Comparison of ENCODE assay signal across 8 mouse cellular contexts in genomic region chr10:40300648-40301171, GRCm38 (mm10). TPM values are rescaled to one million over a fixed set of nuclear protein-coding genes. Genes with fewer than 3 reads are reported as not detected.
DNase-seq lines count a peak whose midpoint lies in the region; ATAC-seq and TF ChIP-seq lines count a peak whose summit lies in the region.

No protein-coding gene starts in this region.

- no peaks in the 10 kb centered on the region for H3K4me1 ChIP-seq in embryonic facial prominence, embryonic 11.5 days (ENCODE audit: control insufficient read depth, insufficient read depth, low read length)
- H3K4me1 ChIP-seq in limb, embryonic 10.5 days: peaks cover 23% of the 10 kb centered on the region
- H3K4me1 ChIP-seq in midbrain, embryonic 12.5 days: peaks cover 18% of the 10 kb centered on the region
- peaks cover 12% of the 10 kb centered on the region for H3K4me1 ChIP-seq in small intestine, adult 2 months (ENCODE audit: control insufficient read depth, insufficient read depth, insufficient read length, low read length)

- H3K27me3 ChIP-seq in embryonic facial prominence, embryonic 11.5 days (ENCODE audit: control insufficient read depth, insufficient read depth, low read length): no peaks in the 10 kb centered on the region
- no peaks in the 10 kb centered on the region for H3K27me3 ChIP-seq in limb, embryonic 10.5 days (ENCODE audit: low read depth, poor library complexity, severe bottlenecking)
- no peaks in the 10 kb centered on the region for H3K27me3 ChIP-seq in midbrain, embryonic 12.5 days
- no peaks in the 10 kb centered on the region for H3K27me3 ChIP-seq in small intestine, adult 2 months (ENCODE audit: control insufficient read depth, insufficient read depth, low read length)

- peak; percentile 50; the same call in 1 of the 2 replicates for TF ChIP-seq POLR2A in small intestine, adult 2 months (IDR thresholded peaks at IDR 0.05; ENCODE audit: low read depth, low read length)

- peak; percentile 89 for DNase-seq in 3134 (ENCODE audit: extremely low read depth, insufficient read length, low spot score)
- peak; percentile 84 for DNase-seq in adrenal gland, postnatal 25 days
- DNase-seq in embryonic facial prominence, embryonic 11.5 days (ENCODE audit: low spot score): peak; percentile 92
- peak; percentile 99 for DNase-seq in heart, adult 11 months
- DNase-seq in kidney, adult 18-20 months: peak; percentile 84
- DNase-seq in limb, embryonic 10.5 days (ENCODE audit: low spot score): peak; percentile 89

- H3K4me3 ChIP-seq in embryonic facial prominence, embryonic 11.5 days (ENCODE audit: low read depth, low read length): peak overlapping the region; percentile 98
- H3K4me3 ChIP-seq in limb, embryonic 10.5 days: peak overlapping the region; percentile 99
- peak overlapping the region; percentile 100 for H3K4me3 ChIP-seq in midbrain, embryonic 12.5 days
- peak overlapping the region; percentile 94 for H3K4me3 ChIP-seq in small intestine, adult 2 months (ENCODE audit: low read depth, low read length)

- no peaks in the 10 kb centered on the region for H3K9me3 ChIP-seq in embryonic facial prominence, embryonic 11.5 days (replicated peaks; ENCODE audit: control insufficient read depth, low read length)
- H3K9me3 ChIP-seq in limb, embryonic 10.5 days (replicated peaks): no peaks in the 10 kb centered on the region
- H3K9me3 ChIP-seq in midbrain, embryonic 12.5 days: no peaks in the 10 kb centered on the region

- peak overlapping the region; percentile 96 for H3K9ac ChIP-seq in embryonic facial prominence, embryonic 11.5 days (replicated peaks; ENCODE audit: low read length)
- peak overlapping the region; percentile 99 for H3K9ac ChIP-seq in midbrain, embryonic 12.5 days (replicated peaks)

- H3K4me2 ChIP-seq in embryonic facial prominence, embryonic 11.5 days (ENCODE audit: low read depth, low read length): peak overlapping the region; percentile 71
- H3K4me2 ChIP-seq in midbrain, embryonic 12.5 days (replicated peaks): peak overlapping the region; percentile 67

- no peaks in the 10 kb centered on the region for H3K36me3 ChIP-seq in embryonic facial prominence, embryonic 11.5 days (replicated peaks; ENCODE audit: control insufficient read depth, insufficient read depth, low read depth, low read length)
- H3K36me3 ChIP-seq in limb, embryonic 10.5 days: peaks cover 33% of the 10 kb centered on the region
- H3K36me3 ChIP-seq in midbrain, embryonic 12.5 days: no peaks in the 10 kb centered on the region
- H3K36me3 ChIP-seq in small intestine, adult 2 months (ENCODE audit: control insufficient read depth, insufficient read depth, low read length): no peaks in the 10 kb centered on the region

- under 1% methylated on average over 36 of the region's 36 CpGs for WGBS in embryonic facial prominence, embryonic 11.5 days
- WGBS in limb, embryonic 10.5 days: under 1% methylated on average over 36 of the region's 36 CpGs
- WGBS in midbrain, embryonic 12.5 days: under 1% methylated on average over 36 of the region's 36 CpGs
- under 1% methylated on average over 36 of the region's 36 CpGs for WGBS in small intestine, adult 2 months

- peak; percentile 80 for ATAC-seq in embryonic facial prominence, embryonic 11.5 days (replicated peaks; ENCODE audit: insufficient number of reproducible peaks, low FRiP score, low TSS enrichment, low read depth)
- peak; percentile 78 for ATAC-seq in midbrain, embryonic 12.5 days (ENCODE audit: low FRiP score, low read depth)

- H3K27ac ChIP-seq in embryonic facial prominence, embryonic 11.5 days (replicated peaks; ENCODE audit: low read depth, low read length): peak overlapping the region; percentile 88
- peak overlapping the region; percentile 98 for H3K27ac ChIP-seq in limb, embryonic 10.5 days
- peak overlapping the region; percentile 89 for H3K27ac ChIP-seq in midbrain, embryonic 12.5 days (replicated peaks)
- peak overlapping the region; percentile 54 for H3K27ac ChIP-seq in small intestine, adult 2 months (ENCODE audit: insufficient read depth, low read depth, low read length)

- TF ChIP-seq CTCF in small intestine, adult 2 months (IDR thresholded peaks at IDR 0.05; ENCODE audit: extremely low read depth, insufficient read length, insufficient replicate concordance, low read depth, low read length): no peak

RNA-seq across cellular contexts. Expression of gene Amd1, which starts 1.3 kb away (rescaled TPM):
- total RNA-seq in adrenal gland, postnatal 25 days (2021): 41.1 and 55.9 TPM in 2 replicates
- 112 and 129 TPM in 2 replicates for polyA plus RNA-seq in embryonic facial prominence, embryonic 11.5 days (2014; fragmentation: Nextera tagmentation; extraction: Ambion mirVana)
- polyA plus RNA-seq in limb, embryonic 10.5 days (2016; fragmentation: Nextera tagmentation; extraction: Ambion mirVana): 83.3 and 94.6 TPM in 2 replicates
- 59.8 TPM in 2 replicates for polyA plus RNA-seq in midbrain, embryonic 12.5 days (2016; fragmentation: Nextera tagmentation; extraction: Ambion mirVana)
- polyA plus RNA-seq in small intestine, adult 2 months (2012; rRNA removed): 0.95 and 1.7 TPM in 2 replicates

RNA-seq across cellular contexts. Expression of gene Cdk19, which starts 38.7 kb away (rescaled TPM):
- total RNA-seq in adrenal gland, postnatal 25 days (2021): 14.1 and 19.0 TPM in 2 replicates
- polyA plus RNA-seq in embryonic facial prominence, embryonic 11.5 days (2014; fragmentation: Nextera tagmentation; extraction: Ambion mirVana): 11.3 and 12.3 TPM in 2 replicates
- 5.0 and 9.0 TPM in 2 replicates for polyA plus RNA-seq in limb, embryonic 10.5 days (2016; fragmentation: Nextera tagmentation; extraction: Ambion mirVana)
- 12.0 and 12.6 TPM in 2 replicates for polyA plus RNA-seq in midbrain, embryonic 12.5 days (2016; fragmentation: Nextera tagmentation; extraction: Ambion mirVana)
- 1.4 and 2.8 TPM in 2 replicates for polyA plus RNA-seq in small intestine, adult 2 months (2012; rRNA removed)

RNA-seq across cellular contexts. Expression of gene Gtf3c6, which starts 42.8 kb away (rescaled TPM):
- 40.8 and 63.8 TPM in 2 replicates for total RNA-seq in adrenal gland, postnatal 25 days (2021)
- 156 and 162 TPM in 2 replicates for polyA plus RNA-seq in embryonic facial prominence, embryonic 11.5 days (2014; fragmentation: Nextera tagmentation; extraction: Ambion mirVana)
- 165 and 182 TPM in 2 replicates for polyA plus RNA-seq in limb, embryonic 10.5 days (2016; fragmentation: Nextera tagmentation; extraction: Ambion mirVana)
- 123 and 127 TPM in 2 replicates for polyA plus RNA-seq in midbrain, embryonic 12.5 days (2016; fragmentation: Nextera tagmentation; extraction: Ambion mirVana)
- 1.3 and 2.4 TPM in 2 replicates for polyA plus RNA-seq in small intestine, adult 2 months (2012; rRNA removed)

RNA-seq across cellular contexts. Expression of gene Rpf2, which starts 53.9 kb away (rescaled TPM):
- total RNA-seq in adrenal gland, postnatal 25 days (2021): 20.0 and 32.1 TPM in 2 replicates
- 90.8 and 92.6 TPM in 2 replicates for polyA plus RNA-seq in embryonic facial prominence, embryonic 11.5 days (2014; fragmentation: Nextera tagmentation; extraction: Ambion mirVana)
- 85.2 and 106 TPM in 2 replicates for polyA plus RNA-seq in limb, embryonic 10.5 days (2016; fragmentation: Nextera tagmentation; extraction: Ambion mirVana)
- polyA plus RNA-seq in midbrain, embryonic 12.5 days (2016; fragmentation: Nextera tagmentation; extraction: Ambion mirVana): 69.5 and 71.3 TPM in 2 replicates
- polyA plus RNA-seq in small intestine, adult 2 months (2012; rRNA removed): 1.1 and 1.3 TPM in 2 replicates

Comparison
In these comparisons a context has a peak if more than half of its experiments do, and no peak if none do; other contexts are left out.
1. Peak in every context shown above with its lines: DNase-seq, ATAC-seq, H3K4me3 ChIP-seq and H3K27ac ChIP-seq.
2. RNA of gene Amd1, which starts 1.3 kb away (polyA plus RNA-seq): 112 to 129 TPM in embryonic facial prominence, embryonic 11.5 days, 83.3 to 94.6 TPM in limb, embryonic 10.5 days and 59.8 TPM in midbrain, embryonic 12.5 days; 0.95 to 1.7 TPM in small intestine, adult 2 months; every median in the first group is over 10 times any median in the second.
3. RNA of gene Gtf3c6, which starts 42.8 kb away (polyA plus RNA-seq): 165 to 182 TPM in limb, embryonic 10.5 days, 156 to 162 TPM in embryonic facial prominence, embryonic 11.5 days and 123 to 127 TPM in midbrain, embryonic 12.5 days; 1.3 to 2.4 TPM in small intestine, adult 2 months; every median in the first group is over 10 times any median in the second.